Mouse (Mus musculus) liver, embryonic 14.5 days (tissue): ENCODE results near the gene Gm26727.

Experiments used
- CTCF ChIP-seq: IDR thresholded peaks from 2 replicates; pipeline ENCODE4 v1.5.1; 2016; ENCODE audit warnings: antibody characterized with exemption, low read depth, control low read depth
- EP300 ChIP-seq: IDR thresholded peaks from 2 replicates; pipeline ENCODE4 v1.6.1; 2016; ENCODE audit warnings: antibody characterized with exemption, low read depth

- TF ChIP-seq EP300 (no peak), CTCF (no peak)
These were observed 13.8 kb upstream of the Gm26727 start for GRCm38 (mm10) chr2:67446772-67447171.
